Mouse (Mus musculus) neural tube, embryonic 12.5 days (tissue): ENCODE measurements around the gene Bag5. TPM values are rescaled to one million over a fixed set of nuclear protein-coding genes. Genes with fewer than 3 reads are reported as not detected.
"Not testable (repeated sequence)": the region's sequence is repeated elsewhere in the genome, so short reads cannot be mapped to it uniquely, and the experiment has no call there.

Experiments
- ATAC-seq: fragments of 200-750 bp; cut with Nextera tagmentation; 2 replicates; pipeline ENCODE4 v1.8.0; 2017; ENCODE audit warnings: low read depth, mild to moderate bottlenecking, moderate TSS enrichment, moderate library complexity; ENCODE audit not compliant: low FRiP score
- H3K27ac ChIP-seq: fragments of 300-500 bp; sonication (generic); 2 replicates; pipeline ENCODE4 v1.5.1; 2016
- H3K27me3 ChIP-seq: fragments of 300-500 bp; sonication (generic); replicated peaks from 2 replicates; pipeline ENCODE4 v1.6.1; 2016; ENCODE audit warnings: mild to moderate bottlenecking
- H3K36me3 ChIP-seq: fragments of 300-500 bp; sonication (generic); 2 replicates; pipeline ENCODE4 v1.6.1; 2016; ENCODE audit warnings: mild to moderate bottlenecking
- H3K4me1 ChIP-seq: fragments of 300-500 bp; sonication (generic); 2 replicates; pipeline ENCODE4 v1.6.1; 2016
- H3K4me2 ChIP-seq: fragments of 300-500 bp; sonication (generic); replicated peaks from 2 replicates; pipeline ENCODE4 v1.6.1; 2016; ENCODE audit warnings: mild to moderate bottlenecking
- H3K4me3 ChIP-seq: fragments of 300-500 bp; sonication (generic); 2 replicates; pipeline ENCODE4 v1.5.1; 2016
- H3K9ac ChIP-seq: fragments of 300-500 bp; sonication (generic); 2 replicates; pipeline ENCODE4 v1.6.1; 2016; ENCODE audit warnings: mild to moderate bottlenecking
- H3K9me3 ChIP-seq: fragments of 300-500 bp; sonication (generic); 2 replicates; pipeline ENCODE4 v1.6.1; 2016; ENCODE audit warnings: mild to moderate bottlenecking
- WGBS: fragments of 180-500 bp; shearing (Covaris S2); methylation state at CpG from one replicate; pipeline ENCODE4 v1.1.7; 2016; 5-methylcytosine and 5-hydroxymethylcytosine counted together
- polyA plus RNA-seq: library from polyadenylated mRNA; unstranded; fragments of >200 nt; fragmentation: Nextera tagmentation; extraction: Ambion mirVana; gene quantifications from 2 replicates; pipeline ENCODE4 v1.2.1, GENCODE M21; 2016

The Bag5 gene
- polyA plus RNA-seq, 1 experiment from 2014 or later = 60.1 TPM

GRCm38 (mm10) chr12:111670371-111670971 is 42.6 kb downstream of the Bag5 start:
- peak overlapping the region; percentile 95 for H3K4me2 ChIP-seq
- H3K4me3 ChIP-seq = peak overlapping the region; percentile 89
- no peak for ATAC-seq
- H3K4me1 ChIP-seq = peaks cover 36% of the 10 kb centered on the region
- peak overlapping the region; percentile 95 for H3K9ac ChIP-seq
- peak overlapping the region; percentile 84; the same call in 1 of the 2 replicates for H3K27ac ChIP-seq
- H3K36me3 ChIP-seq = peaks cover 23% of the 10 kb centered on the region
- whole genome bisulfite sequencing = 2% methylated on average over 28 of the region's 29 CpGs
- H3K9me3 ChIP-seq = no peaks in the 10 kb centered on the region
- peaks cover 5% of the 10 kb centered on the region; the same call in 1 of the 2 replicates for H3K27me3 ChIP-seq

- H3K9ac ChIP-seq = peak overlapping the region; percentile 95
- ATAC-seq = no peak
- H3K4me2 ChIP-seq = peak overlapping the region; percentile 95
- peak overlapping the region; percentile 89 for H3K4me3 ChIP-seq
- peaks cover 25% of the 10 kb centered on the region for H3K36me3 ChIP-seq
- peaks cover 5% of the 10 kb centered on the region; the same call in 1 of the 2 replicates for H3K27me3 ChIP-seq
- peaks cover 36% of the 10 kb centered on the region for H3K4me1 ChIP-seq
- H3K27ac ChIP-seq = 0 out of 2 replicates have a peak overlapping the region, but pooled peaks have one; percentile 84
- H3K9me3 ChIP-seq = no peaks in the 10 kb centered on the region
- WGBS = 39% methylated on average over 8 of the region's 8 CpGs
Measured at GRCm38 (mm10) chr12:111669961-111670360, 43.1 kb downstream of the Bag5 start.

- Histone ChIP-seq H3K27ac (peak overlapping the region; percentile 77), H3K4me3 (peak overlapping the region; percentile 89), H3K9ac (peak overlapping the region; percentile 95), H3K4me1 (peaks cover 37% of the 10 kb centered on the region), H3K36me3 (peaks cover 30% of the 10 kb centered on the region), H3K9me3 (no peaks in the 10 kb centered on the region), H3K27me3 (peaks cover 5% of the 10 kb centered on the region; the same call in 1 of the 2 replicates), H3K4me2 (peak overlapping the region; percentile 95)
- WGBS = 52% methylated on average over 23 of the region's 23 CpGs
- ATAC-seq = no peak
Measured at GRCm38 (mm10) chr12:111669000-111669788, 43.9 kb downstream of the Bag5 start.

- WGBS = under 1% methylated on average over 8 of the region's 8 CpGs
- ATAC-seq = peak; percentile 34; the same call in 1 of the 2 replicates
- H3K9ac ChIP-seq = peak overlapping the region; percentile 95
Measured at GRCm38 (mm10) chr12:111668457-111668912, 44.6 kb downstream of the Bag5 start.

GRCm38 (mm10) chr12:111667421-111667820 is 45.6 kb downstream of the Bag5 start:
- Histone ChIP-seq H3K4me1 (peaks cover 35% of the 10 kb centered on the region), H3K36me3 (peaks cover 37% of the 10 kb centered on the region), H3K4me3 (no peak overlapping the region), H3K4me2 (no peak overlapping the region), H3K27ac (no peak overlapping the region), H3K9me3 (no peaks in the 10 kb centered on the region), H3K9ac (no peak overlapping the region; the same call in 1 of the 2 replicates), H3K27me3 (no peaks in the 10 kb centered on the region)
- 91% methylated on average over 5 of the region's 5 CpGs for WGBS
- no peak for ATAC-seq

More at GRCm38 (mm10) chr12:111668457-111668912, 44.6 kb downstream of the Bag5 start:
- H3K36me3 ChIP-seq = peaks cover 37% of the 10 kb centered on the region
- H3K4me3 ChIP-seq = peak overlapping the region; percentile 89
- peak overlapping the region; percentile 95 for H3K4me2 ChIP-seq
- no peaks in the 10 kb centered on the region for H3K9me3 ChIP-seq
- H3K27me3 ChIP-seq = no peaks in the 10 kb centered on the region
- H3K27ac ChIP-seq = peak overlapping the region; percentile 77
- peaks cover 42% of the 10 kb centered on the region for H3K4me1 ChIP-seq

GRCm38 (mm10) chr12:111666380-111666779 is 46.7 kb downstream of the Bag5 start:
- peaks cover 32% of the 10 kb centered on the region for H3K4me1 ChIP-seq
- WGBS = 78% methylated on average over 13 of the region's 13 CpGs
- H3K27me3 ChIP-seq = no peaks in the 10 kb centered on the region
- no peaks in the 10 kb centered on the region for H3K9me3 ChIP-seq
- no peak for ATAC-seq
- H3K4me3 ChIP-seq = no peak overlapping the region
- no peak overlapping the region for H3K4me2 ChIP-seq
- no peak overlapping the region for H3K9ac ChIP-seq
- H3K27ac ChIP-seq = no peak overlapping the region
- H3K36me3 ChIP-seq = peaks cover 44% of the 10 kb centered on the region

GRCm38 (mm10) chr12:111665041-111665880 is 47.8 kb downstream of the Bag5 start:
- Histone ChIP-seq H3K27ac (no peak overlapping the region), H3K4me1 (peaks cover 24% of the 10 kb centered on the region), H3K27me3 (no peaks in the 10 kb centered on the region), H3K4me3 (no peak overlapping the region), H3K4me2 (no peak overlapping the region), H3K9me3 (no peaks in the 10 kb centered on the region), H3K36me3 (peaks cover 41% of the 10 kb centered on the region), H3K9ac (0 out of 2 replicates have a peak overlapping the region, but pooled peaks have one; percentile 17)
- ATAC-seq = no peak
- 88% methylated on average over 13 of the region's 13 CpGs for WGBS

GRCm38 (mm10) chr12:111664144-111664634 is 48.9 kb downstream of the Bag5 start:
- no peak overlapping the region for H3K4me2 ChIP-seq
- peaks cover 40% of the 10 kb centered on the region for H3K36me3 ChIP-seq
- no peaks in the 10 kb centered on the region for H3K27me3 ChIP-seq
- no peak overlapping the region for H3K9ac ChIP-seq
- no peak for ATAC-seq
- H3K9me3 ChIP-seq = no peaks in the 10 kb centered on the region
- no peak overlapping the region for H3K27ac ChIP-seq
- H3K4me3 ChIP-seq = no peak overlapping the region
- H3K4me1 ChIP-seq = peaks cover 13% of the 10 kb centered on the region
- WGBS = 53% methylated on average over 6 of the region's 6 CpGs

- Histone ChIP-seq H3K9ac (no peak overlapping the region), H3K27ac (no peak overlapping the region), H3K27me3 (no peaks in the 10 kb centered on the region), H3K36me3 (peaks cover 39% of the 10 kb centered on the region), H3K9me3 (no peaks in the 10 kb centered on the region), H3K4me3 (no peak overlapping the region), H3K4me1 (peaks cover 6% of the 10 kb centered on the region), H3K4me2 (no peak overlapping the region)
- WGBS = 81% methylated on average over 17 of the region's 17 CpGs
- ATAC-seq = no peak
Measured at GRCm38 (mm10) chr12:111663228-111664143, 49.6 kb downstream of the Bag5 start.

- not testable (repeated sequence) for H3K4me2 ChIP-seq, H3K4me1 ChIP-seq, ATAC-seq, H3K9me3 ChIP-seq, H3K27ac ChIP-seq, H3K4me3 ChIP-seq, H3K27me3 ChIP-seq, H3K9ac ChIP-seq
- WGBS = 96% methylated on average over 11 of the region's 11 CpGs
- H3K36me3 ChIP-seq = peaks cover 48% of the 10 kb centered on the region
Measured at GRCm38 (mm10) chr12:111661554-111661953, 51.5 kb downstream of the Bag5 start.

- WGBS = 97% methylated on average over 1 of the region's 1 CpGs
- Histone ChIP-seq H3K9ac (no peak overlapping the region), H3K9me3 (no peaks in the 10 kb centered on the region), H3K4me2 (no peak overlapping the region), H3K27ac (no peak overlapping the region), H3K36me3 (peaks cover 55% of the 10 kb centered on the region), H3K4me3 (no peak overlapping the region), H3K27me3 (no peaks in the 10 kb centered on the region), H3K4me1 (0 out of 2 replicates have a peak, but pooled peaks cover 5% of the 10 kb centered on the region)
- ATAC-seq = no peak
Measured at GRCm38 (mm10) chr12:111660628-111661027, 52.4 kb downstream of the Bag5 start.
